Mouse (Mus musculus): ENCODE data around the gene Qtrt1. TPM values are rescaled to one million over a fixed set of nuclear protein-coding genes. Genes with fewer than 3 reads are reported as not detected.
"Not testable (repeated sequence)": the region's sequence is repeated elsewhere in the genome, so short reads cannot be mapped to it uniquely, and the experiment has no call there.

The Qtrt1 gene
- total RNA-seq, 2 experiments from 2014 or later = 8.5 to 11.4 TPM

GRCm38 (mm10) chr9:21451391-21451790 lies 39.8 kb downstream of the Qtrt1 start:
- DNase-seq = no peak

GRCm38 (mm10) chr9:21451870-21452269 lies 40.2 kb downstream of the Qtrt1 start:
- DNase-seq = no peak

DNA sequence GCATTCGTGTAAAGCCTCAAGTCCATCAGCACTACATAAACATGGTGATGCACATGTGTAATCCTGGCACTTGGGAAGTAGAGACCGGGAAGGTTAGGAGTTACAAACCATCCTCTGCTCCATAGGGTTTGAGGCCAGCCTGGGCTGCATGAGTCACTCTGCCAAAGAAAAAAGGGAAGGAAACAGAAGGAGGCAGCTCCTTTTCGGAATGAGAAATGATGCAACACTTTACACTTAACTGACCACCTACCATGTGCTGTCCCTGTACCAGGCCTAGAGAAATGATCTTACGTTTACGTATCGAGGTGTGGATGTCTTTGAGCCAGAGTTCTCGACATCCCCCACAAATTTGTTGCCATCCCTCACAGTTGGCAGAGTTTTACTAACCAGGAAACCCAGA lies 41.4 kb downstream of the Qtrt1 start:
- no peak for DNase-seq

DNA sequence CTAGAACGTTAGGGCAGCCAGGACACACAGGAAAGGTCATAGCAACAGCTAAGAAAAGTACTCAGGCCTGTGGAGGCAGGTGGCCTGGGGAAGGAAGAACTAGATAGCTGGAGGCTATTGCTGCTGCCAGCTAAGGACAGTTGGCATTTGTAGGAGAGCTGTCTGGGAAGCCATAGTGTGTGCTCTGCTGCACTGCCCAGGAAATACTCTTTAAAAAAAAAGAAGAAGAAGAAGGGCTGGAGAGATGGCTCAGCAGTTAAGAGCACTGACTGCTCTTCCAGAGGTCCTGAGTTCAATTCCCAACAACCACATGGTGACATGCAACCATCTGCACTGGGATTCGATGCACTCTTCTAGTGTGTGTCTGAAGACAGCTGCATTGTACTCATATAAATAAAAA lies 41.8 kb downstream of the Qtrt1 start:
- DNase-seq = no peak

GRCm38 (mm10) chr9:21454556-21454955 lies 42.9 kb downstream of the Qtrt1 start:
- no peak for DNase-seq

DNA sequence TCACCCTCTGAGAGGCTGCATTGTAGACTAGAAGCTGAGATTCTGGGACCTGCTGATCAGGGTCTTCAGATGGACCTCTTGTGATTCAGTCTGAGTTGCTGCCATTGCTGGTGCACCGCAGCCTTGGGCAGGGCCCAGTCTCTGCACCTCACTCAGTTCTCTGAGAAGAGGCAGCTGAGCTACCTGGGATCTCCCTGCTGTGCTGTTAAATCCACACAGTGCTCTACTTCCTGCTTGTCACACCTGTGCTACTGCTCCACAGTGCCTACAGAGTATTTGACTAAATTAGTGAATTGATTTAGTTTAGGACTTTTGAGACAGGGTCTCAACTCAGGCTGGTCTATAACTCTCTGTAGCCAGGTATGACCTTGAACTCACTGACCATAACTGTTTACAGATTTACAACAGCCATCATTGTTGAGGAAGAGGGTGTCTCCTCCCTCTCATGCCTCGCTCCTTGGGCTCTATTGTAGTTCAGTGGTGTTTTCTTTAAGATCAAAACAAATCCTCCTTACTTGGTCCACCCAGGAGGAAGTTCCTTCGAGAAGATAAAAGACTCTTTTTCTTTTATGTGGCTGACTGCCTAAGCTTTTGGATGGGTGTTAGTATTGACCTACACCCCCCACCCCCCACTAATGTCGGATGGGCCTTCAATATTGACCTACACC lies 43.6 kb downstream of the Qtrt1 start:
- DNase-seq = no peak

- no peak for DNase-seq
Measured at GRCm38 (mm10) chr9:21456246-21456929, 44.8 kb downstream of the Qtrt1 start.

DNA sequence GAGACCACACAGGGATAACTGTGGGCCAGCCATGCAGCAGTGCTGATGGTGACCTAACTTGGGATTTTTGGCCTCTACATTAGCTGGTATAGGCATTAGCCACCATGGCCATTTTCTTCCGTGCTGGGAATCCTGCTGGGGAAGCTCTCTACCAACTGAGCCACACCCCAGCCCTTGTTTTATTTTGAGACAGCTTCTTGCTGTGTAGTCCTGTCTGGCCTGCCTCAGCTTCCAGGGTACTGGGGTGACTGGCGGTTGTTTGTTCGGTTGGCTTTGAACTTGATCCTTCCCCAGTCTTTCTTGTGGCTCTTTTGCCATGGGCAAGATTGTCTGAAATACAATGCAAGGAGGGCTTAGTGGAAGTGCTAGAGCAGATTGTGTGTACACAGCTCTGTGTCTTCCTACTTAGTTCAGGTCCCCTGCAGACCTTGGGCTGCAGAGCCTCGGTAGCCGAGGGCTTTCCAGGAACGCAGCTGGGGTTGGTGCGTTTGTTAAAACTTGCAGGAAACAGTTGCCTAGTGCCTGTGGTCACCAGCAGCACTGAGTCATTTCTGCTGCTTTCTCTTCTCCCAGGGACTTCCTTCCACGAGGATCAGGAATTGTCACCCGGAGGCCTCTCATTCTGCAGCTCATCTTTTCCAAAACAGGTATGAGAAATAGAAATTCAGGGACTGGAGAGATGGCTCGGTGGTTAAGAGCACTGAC lies 45.4 kb downstream of the Qtrt1 start:
- no peak for DNase-seq

- DNase-seq = no peak
Measured at GRCm38 (mm10) chr9:21458821-21459220, 47.2 kb downstream of the Qtrt1 start.

- no peak for DNase-seq
Measured at GRCm38 (mm10) chr9:21460400-21460940, 48.8 kb downstream of the Qtrt1 start.

GRCm38 (mm10) chr9:21463138-21463590 lies 51.5 kb downstream of the Qtrt1 start:
- peak; percentile 45 for DNase-seq

GRCm38 (mm10) chr9:21463766-21464564 lies 52.3 kb downstream of the Qtrt1 start:
- DNase-seq = no peak

GRCm38 (mm10) chr9:21464565-21464928 lies 52.9 kb downstream of the Qtrt1 start:
- not testable (repeated sequence) for DNase-seq

GRCm38 (mm10) chr9:21469032-21470024 lies 57.7 kb downstream of the Qtrt1 start:
- DNase-seq = peak; percentile 46

Other genes with a start within 250 kb of the Qtrt1 start
- 10 to 100 TPM; 22.1 to 23.2 TPM for gene Pde4a, start 246.1 kb upstream of the Qtrt1 start, total RNA-seq (2021)
- 10 to 100 TPM; 59.6 to 60.9 TPM for gene Keap1, start 172.5 kb upstream of the Qtrt1 start, total RNA-seq (2021)
- under 1 TPM; 0.09 to 0.19 TPM for gene S1pr5, start 163.4 kb upstream of the Qtrt1 start, total RNA-seq (2021)
- gene Atg4d, start 146.5 kb upstream of the Qtrt1 start, total RNA-seq (2021) = 10 to 100 TPM; 28.4 to 31.9 TPM
- gene Kri1, start 123.9 kb upstream of the Qtrt1 start, total RNA-seq (2021) = 10 to 100 TPM; 10.8 to 14.5 TPM
- gene Cdkn2d, start 120.4 kb upstream of the Qtrt1 start, total RNA-seq (2021) = 10 to 100 TPM; 14.2 to 16.1 TPM
- gene Ap1m2, start 99.5 kb upstream of the Qtrt1 start, total RNA-seq (2021) = not detected
- gene Slc44a2, start 91.1 kb upstream of the Qtrt1 start, total RNA-seq (2021) = 100 to 1,000 TPM; 131 to 140 TPM
- gene Ilf3, start 44.0 kb upstream of the Qtrt1 start, total RNA-seq (2021) = 10 to 100 TPM; 34.9 to 49.0 TPM
- 10 to 100 TPM; 52.4 to 64.5 TPM for gene Dnm2, start 13.1 kb downstream of the Qtrt1 start, total RNA-seq (2021)
- 10 to 100 TPM; 29.5 to 31.8 TPM for gene Tmed1, start 98.4 kb downstream of the Qtrt1 start, total RNA-seq (2021)
- 1 to 10 TPM; 1.4 to 2.5 TPM for gene AB124611, start 114.3 kb downstream of the Qtrt1 start, total RNA-seq (2021)
- gene Carm1, start 135.1 kb downstream of the Qtrt1 start, total RNA-seq (2021) = 10 to 100 TPM; 81.0 to 95.2 TPM
- 10 to 100 TPM; 45.1 to 49.1 TPM for gene Timm29, start 180.9 kb downstream of the Qtrt1 start, total RNA-seq (2021)
- gene Yipf2, start 181.0 kb downstream of the Qtrt1 start, total RNA-seq (2021) = 1 to 10 TPM; 4.5 to 5.6 TPM
- gene Smarca4, start 204.3 kb downstream of the Qtrt1 start, total RNA-seq (2021) = 10 to 100 TPM; 52.4 to 58.3 TPM

Data from gastrocnemius, postnatal 10 days (tissue).